9 mouse cellular contexts compared by ENCODE assay signal in the genomic region with DNA sequence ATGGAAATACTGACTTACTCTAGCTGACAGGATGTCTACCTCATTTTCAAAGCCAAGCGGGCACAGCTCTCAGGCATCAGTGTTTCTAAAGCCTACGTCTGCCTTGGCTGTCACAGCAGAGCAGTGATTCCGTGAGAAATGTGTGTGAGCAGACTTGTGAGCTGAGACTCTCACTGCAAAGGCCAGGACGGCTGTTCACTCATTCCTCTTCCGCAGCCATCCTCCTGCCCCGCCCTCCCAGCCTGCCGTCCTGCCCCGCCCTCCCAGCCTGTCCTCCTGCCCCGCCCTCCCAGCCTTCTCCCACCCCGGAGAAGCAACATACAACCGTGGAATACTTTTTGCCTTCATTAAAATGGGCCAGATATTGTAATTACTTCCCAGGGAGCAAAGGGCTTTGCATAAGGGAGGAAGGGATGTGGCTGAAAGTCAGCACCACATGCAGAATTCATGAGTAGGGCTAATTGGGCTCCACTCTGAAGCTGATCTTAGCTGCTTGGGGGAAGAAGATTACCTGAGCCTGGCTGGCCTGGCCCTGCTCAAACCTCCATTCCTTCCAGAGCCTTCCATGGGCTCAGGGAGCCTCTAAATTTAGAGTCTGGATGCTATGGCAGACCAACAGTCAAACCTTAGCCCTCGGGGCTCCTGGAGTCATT. TPM values are rescaled to one million over a fixed set of nuclear protein-coding genes. Genes with fewer than 3 reads are reported as not detected.
A peak's percentile ranks its signal among the peaks of the same experiment; 100 is the strongest.
DNase-seq lines count a peak whose midpoint lies in the region; ATAC-seq lines count a peak whose summit lies in the region.
"Had no signal": no experiment of that assay in that cellular context is flagged by ENCODE, and none has a peak within 500 bp of the region (broad histone marks: within the 10 kb centered on the region; RNA-seq: fewer than 3 reads in every experiment).

No protein-coding gene starts in this region.

- H3K9ac ChIP-seq in hindbrain, embryonic 14.5 days, result peak overlapping the region; percentile 38; the same call in 1 of the 2 replicates
- peak overlapping the region; percentile 44; the same call in 1 of the 2 replicates for H3K9ac ChIP-seq in midbrain, embryonic 13.5 days (replicated peaks)

- WGBS in hindbrain, embryonic 14.5 days, result 9% methylated on average over 12 of the region's 12 CpGs
- WGBS in midbrain, embryonic 13.5 days, result 8% methylated on average over 12 of the region's 12 CpGs

- DNase-seq in cerebellum, postnatal 10 days, result peak; percentile 75 to 81
- DNase-seq in cerebellum, adult 9-10 months, result no peak
- peak; percentile 17 for DNase-seq in right cerebral cortex, postnatal 14 days
- no peak for DNase-seq in right cerebral cortex, adult 2 months (ENCODE audit: low spot score in 2 of 2)
- peak; percentile 50 for DNase-seq in hindbrain, embryonic 14.5 days (ENCODE audit: low spot score)
- no peak for DNase-seq in spleen, adult 18-20 months
- DNase-seq in urinary bladder, postnatal 25 days (ENCODE audit: low spot score), result no peak

- no peak overlapping the region for H3K4me3 ChIP-seq in hindbrain, embryonic 14.5 days (replicated peaks; ENCODE audit: low read length)
- H3K4me3 ChIP-seq in midbrain, embryonic 13.5 days (replicated peaks), result 0 out of 2 replicates have a peak overlapping the region, but pooled peaks have one; percentile 10

- peaks cover 23% of the 10 kb centered on the region for H3K4me1 ChIP-seq in hindbrain, embryonic 14.5 days (replicated peaks; ENCODE audit: control insufficient read depth, insufficient read depth, low read length)
- peaks cover 44% of the 10 kb centered on the region for H3K4me1 ChIP-seq in midbrain, embryonic 13.5 days (replicated peaks)

- no peaks in the 10 kb centered on the region for H3K36me3 ChIP-seq in hindbrain, embryonic 14.5 days (replicated peaks; ENCODE audit: control insufficient read depth, insufficient read depth)
- no peaks in the 10 kb centered on the region for H3K36me3 ChIP-seq in midbrain, embryonic 13.5 days

- no peaks in the 10 kb centered on the region for H3K27me3 ChIP-seq in hindbrain, embryonic 14.5 days (ENCODE audit: control insufficient read depth, insufficient read depth, low read length)
- peaks cover 5% of the 10 kb centered on the region; the same call in 1 of the 2 replicates for H3K27me3 ChIP-seq in midbrain, embryonic 13.5 days

- H3K9me3 ChIP-seq in hindbrain, embryonic 14.5 days (ENCODE audit: control insufficient read depth, low read length), result no peaks in the 10 kb centered on the region
- no peaks in the 10 kb centered on the region for H3K9me3 ChIP-seq in midbrain, embryonic 13.5 days

- peak overlapping the region; percentile 42 for H3K4me2 ChIP-seq in hindbrain, embryonic 14.5 days (replicated peaks)
- peak overlapping the region; percentile 42 for H3K4me2 ChIP-seq in midbrain, embryonic 13.5 days (replicated peaks)

- peak overlapping the region; percentile 58 for H3K27ac ChIP-seq in hindbrain, embryonic 14.5 days
- peak overlapping the region; percentile 80 for H3K27ac ChIP-seq in midbrain, embryonic 13.5 days

- ATAC-seq in hindbrain, embryonic 14.5 days (ENCODE audit: low FRiP score), result peak; percentile 53
- ATAC-seq in midbrain, embryonic 13.5 days, result peak; percentile 73

RNA-seq across cellular contexts. Expression of a gene that starts 23.0 kb away (rescaled TPM):
- 15.9 and 22.1 TPM in 2 replicates for polyA plus RNA-seq in hindbrain, embryonic 14.5 days (2014; fragmentation: Nextera tagmentation; extraction: Ambion mirVana)
- polyA plus RNA-seq in midbrain, embryonic 13.5 days (2015; fragmentation: Nextera tagmentation; extraction: Ambion mirVana), result 19.5 and 22.5 TPM in 2 replicates

RNA-seq across cellular contexts. Expression of a gene that starts 23.0 kb away (rescaled TPM):
- 3.6 and 3.8 TPM in 2 replicates for polyA plus RNA-seq in hindbrain, embryonic 14.5 days (2014; fragmentation: Nextera tagmentation; extraction: Ambion mirVana)
- polyA plus RNA-seq in midbrain, embryonic 13.5 days (2015; fragmentation: Nextera tagmentation; extraction: Ambion mirVana), result 5.6 and 6.1 TPM in 2 replicates
- polyA plus RNA-seq: small intestine, adult 2 months had no signal

RNA-seq across cellular contexts. Expression of a gene that starts 28.8 kb away (rescaled TPM):
- 0.37 and 0.63 TPM in 2 replicates for polyA plus RNA-seq in hindbrain, embryonic 14.5 days (2014; fragmentation: Nextera tagmentation; extraction: Ambion mirVana)
- polyA plus RNA-seq in midbrain, embryonic 13.5 days (2015; fragmentation: Nextera tagmentation; extraction: Ambion mirVana), result 0.32 and 0.41 TPM in 2 replicates

Comparison
In these comparisons a context has a peak if more than half of its experiments do, and no peak if none do; other contexts are left out.
1. DNase-seq: peak in cerebellum, postnatal 10 days (2 of 2), right cerebral cortex, postnatal 14 days (single experiment) and hindbrain, embryonic 14.5 days (single experiment); none in cerebellum, adult 9-10 months (single experiment), right cerebral cortex, adult 2 months (0 of 2), spleen, adult 18-20 months (0 of 2) and urinary bladder, postnatal 25 days (single experiment).